Mouse (Mus musculus) right cerebral cortex, postnatal 25 days (tissue): ENCODE results near the gene Rsph3a.
"Not testable (repeated sequence)": the region's sequence is repeated elsewhere in the genome, so short reads cannot be mapped to it uniquely, and the experiment has no call there.

Experiments used
- DNase-seq: peaks from one replicate; pipeline ENCODE4 v3.0.0; 2022

Gene Rsph3a

GRCm38 (mm10) chr17:7929279-7929678, 16.1 kb upstream of the Rsph3a start:
- no peak for DNase-seq

- no peak for DNase-seq
Measured at GRCm38 (mm10) chr17:7931096-7931990, 14.1 kb upstream of the Rsph3a start.

DNA sequence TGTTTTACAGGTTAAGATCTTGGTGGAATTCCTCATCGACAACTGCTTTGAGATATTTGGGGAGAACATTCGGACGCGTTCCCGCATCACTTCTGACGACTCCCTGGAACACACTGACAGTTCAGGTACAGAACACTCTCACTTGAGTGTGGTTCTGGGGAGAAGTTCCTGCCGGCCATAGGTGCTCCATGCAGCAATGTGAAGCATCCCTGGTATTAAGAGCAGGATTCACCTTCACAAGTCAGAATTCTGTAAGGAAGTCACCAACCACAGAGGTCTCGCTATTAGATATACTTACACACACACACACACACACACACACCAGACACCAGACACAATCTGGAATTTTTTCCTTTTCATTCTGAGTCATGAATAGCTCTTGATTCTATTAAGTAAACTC, 13.3 kb upstream of the Rsph3a start:
- not testable (repeated sequence) for DNase-seq

- peak; percentile 42 for DNase-seq
Measured at GRCm38 (mm10) chr17:7939640-7940039, 5.8 kb upstream of the Rsph3a start.

DNA sequence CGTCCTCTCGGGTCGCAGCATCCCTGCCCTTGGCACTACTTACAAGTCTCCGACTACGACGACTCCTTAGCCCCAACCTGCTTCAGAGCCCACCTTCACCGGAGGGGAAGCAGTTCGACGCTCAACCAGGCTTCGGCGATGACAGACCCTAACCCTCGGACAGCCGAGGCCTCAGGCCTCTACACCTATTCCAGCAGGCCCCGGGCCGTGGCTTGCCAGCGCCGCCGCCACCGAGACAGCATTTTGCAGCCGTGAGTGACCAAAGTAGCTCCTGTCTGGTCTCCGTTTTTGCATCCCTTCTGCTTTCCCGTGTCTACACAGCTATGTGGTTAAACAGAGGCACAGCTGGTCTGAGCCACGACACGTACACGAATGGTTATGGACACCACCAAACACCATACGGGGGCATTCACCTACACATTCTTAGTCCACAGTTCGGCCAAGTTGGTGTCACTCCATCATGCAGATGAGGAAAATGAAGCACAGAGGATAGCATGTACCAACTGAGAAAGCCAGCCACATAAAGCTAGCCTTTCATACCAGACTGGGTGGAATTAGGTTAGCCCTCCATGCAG, 726 bp downstream of the Rsph3a start:
- not testable (repeated sequence) for DNase-seq

- DNase-seq: not testable (repeated sequence)
Measured at GRCm38 (mm10) chr17:7951333-7951732, 5.9 kb downstream of the Rsph3a start.

GRCm38 (mm10) chr17:7957242-7957641, 11.8 kb downstream of the Rsph3a start:
- not testable (repeated sequence) for DNase-seq

- not testable (repeated sequence) for DNase-seq
Measured at GRCm38 (mm10) chr17:7963333-7963732, 17.9 kb downstream of the Rsph3a start.

DNA sequence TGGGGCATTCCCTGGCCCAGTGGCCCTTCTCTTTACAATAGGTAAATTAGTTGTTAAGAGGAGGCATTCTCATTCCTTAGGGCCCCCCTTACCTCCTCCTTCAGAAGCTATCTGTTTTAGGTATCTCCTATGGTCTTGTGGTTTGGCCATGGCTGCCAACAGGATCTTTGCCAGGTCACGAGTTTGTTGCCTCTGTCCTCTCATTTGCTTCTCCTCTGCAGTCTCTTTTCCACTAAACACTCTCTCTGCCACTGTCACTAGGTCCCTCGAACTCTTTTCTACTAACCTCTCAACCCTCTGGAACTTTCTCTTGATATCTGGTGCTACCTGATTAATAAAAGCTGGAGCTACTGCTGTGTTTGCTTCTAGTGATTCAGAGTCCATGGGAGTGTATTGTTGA, 19.0 kb downstream of the Rsph3a start:
- not testable (repeated sequence) for DNase-seq

GRCm38 (mm10) chr17:7968490-7968889, 23.1 kb downstream of the Rsph3a start:
- not testable (repeated sequence) for DNase-seq

- DNase-seq: not testable (repeated sequence)
Measured at GRCm38 (mm10) chr17:7969782-7970181, 24.4 kb downstream of the Rsph3a start.

DNA sequence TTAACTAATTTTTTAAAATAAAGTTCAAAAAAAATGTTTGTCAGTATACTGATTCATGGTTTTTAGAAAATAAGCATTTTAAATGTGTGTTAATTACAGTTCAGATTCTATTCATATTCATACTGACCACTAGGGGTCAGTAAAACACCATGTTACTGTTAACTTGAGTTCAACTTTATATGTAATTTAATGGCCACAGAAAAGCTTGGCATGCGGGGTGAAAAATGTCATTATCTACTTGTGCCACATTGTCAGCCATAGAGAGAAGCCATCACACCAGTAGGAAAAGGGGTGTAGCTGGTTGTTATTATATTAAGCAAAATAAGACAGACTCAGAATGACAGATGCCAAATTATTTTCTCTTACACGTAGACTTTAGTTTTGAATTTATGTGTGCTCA, 38.1 kb downstream of the Rsph3a start:
- not testable (repeated sequence) for DNase-seq

DNA sequence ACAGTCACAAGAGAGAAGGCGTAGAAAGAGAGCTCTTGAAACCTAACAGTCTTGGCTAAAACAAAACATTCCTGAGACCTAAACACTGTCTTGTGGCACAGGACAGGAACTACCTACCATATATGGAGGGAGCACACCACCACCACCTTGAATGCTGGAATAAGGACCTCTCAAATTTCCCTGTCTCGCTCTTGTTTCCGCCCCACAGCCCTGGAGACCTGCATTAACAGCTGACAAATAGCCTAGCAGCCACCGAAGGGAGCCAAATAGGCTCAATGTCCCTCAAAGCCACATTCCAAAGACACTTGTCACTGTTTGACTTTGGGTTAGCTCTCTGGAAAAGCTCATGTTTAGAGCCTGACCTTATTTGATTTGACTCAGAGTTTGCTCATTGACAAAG, 40.2 kb downstream of the Rsph3a start:
- DNase-seq: not testable (repeated sequence)

DNA sequence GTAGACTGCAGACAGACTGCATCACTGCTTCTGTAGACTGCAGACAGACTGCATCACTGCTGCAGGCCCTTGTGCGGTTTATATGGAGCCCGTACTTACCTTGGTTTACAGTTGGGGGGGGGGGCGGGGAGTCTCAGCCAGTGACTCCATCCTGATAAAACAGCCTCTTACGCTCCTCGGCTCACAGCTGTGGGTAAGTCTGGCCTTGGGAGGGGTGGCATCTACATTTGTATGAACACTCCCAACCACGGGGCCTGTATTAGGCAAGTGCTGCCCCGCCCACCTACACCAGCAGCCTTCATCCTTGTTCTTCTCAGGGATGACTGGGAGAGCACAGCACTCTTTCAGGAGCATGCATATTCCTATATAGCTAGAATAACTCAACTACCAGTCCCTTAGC, 41.6 kb downstream of the Rsph3a start:
- DNase-seq: not testable (repeated sequence)

GRCm38 (mm10) chr17:8003248-8003647, 57.8 kb downstream of the Rsph3a start:
- DNase-seq: not testable (repeated sequence)

GRCm38 (mm10) chr17:8006771-8007170, 61.4 kb downstream of the Rsph3a start:
- not testable (repeated sequence) for DNase-seq

DNA sequence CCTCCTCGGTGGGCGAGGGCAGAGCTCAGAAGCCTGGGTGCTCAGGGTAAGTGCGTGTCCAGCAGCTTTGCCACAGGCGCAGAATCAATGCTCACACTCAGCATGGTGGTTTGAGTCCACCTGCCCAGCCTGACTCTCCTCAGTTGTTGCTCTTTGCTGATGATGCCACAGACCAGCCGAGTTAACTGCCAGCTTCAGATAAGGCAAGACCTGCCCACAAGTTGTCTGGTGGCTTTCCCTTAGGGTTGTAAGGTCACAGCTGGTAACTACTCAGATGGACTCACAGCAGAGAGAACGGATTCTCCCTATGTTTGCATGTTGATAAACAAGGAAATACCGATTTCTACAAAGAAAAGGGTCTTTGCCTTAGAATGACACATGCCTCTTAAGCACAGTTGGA, 64.2 kb downstream of the Rsph3a start:
- not testable (repeated sequence) for DNase-seq

GRCm38 (mm10) chr17:8013974-8014373, 68.6 kb downstream of the Rsph3a start:
- DNase-seq: not testable (repeated sequence)

DNA sequence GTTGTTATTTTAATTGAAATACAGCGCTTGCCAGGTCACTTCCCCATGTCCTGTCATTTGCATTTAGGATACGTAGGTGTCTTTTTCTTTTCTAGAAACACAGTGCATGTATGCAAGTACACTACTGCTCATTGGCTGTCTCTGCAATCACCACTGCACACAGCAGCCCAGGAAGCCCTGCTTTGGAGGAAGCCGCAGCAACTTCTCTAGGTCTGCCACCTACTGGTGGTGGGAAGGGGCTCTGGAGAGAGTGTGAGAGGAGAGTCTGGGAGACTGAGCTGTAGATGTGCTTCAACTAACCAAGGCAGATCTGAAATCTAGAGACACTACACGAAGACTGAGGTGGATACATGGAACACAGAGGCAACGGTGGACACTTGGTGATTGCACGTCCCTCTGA, 77.3 kb downstream of the Rsph3a start:
- not testable (repeated sequence) for DNase-seq

- not testable (repeated sequence) for DNase-seq
Measured at GRCm38 (mm10) chr17:8027475-8028168, 82.2 kb downstream of the Rsph3a start.
